Mouse (Mus musculus) olfactory bulb, adult 2 months (tissue): Measurements from ENCODE around the gene Dapk1. TPM values are rescaled to one million over a fixed set of nuclear protein-coding genes. Genes with fewer than 3 reads are reported as not detected.

Experiments used
- H3K27ac ChIP-seq: fragments of 200-500 bp; 2 replicates; pipeline ENCODE4 v1.5.1; 2012; ENCODE audit warnings: low read depth, low read length; ENCODE audit not compliant: insufficient read depth
- H3K4me1 ChIP-seq: fragments of 200-500 bp; 2 replicates; pipeline ENCODE4 v1.6.1; 2012; ENCODE audit warnings: low read length; ENCODE audit not compliant: control insufficient read depth, insufficient read depth
- H3K4me3 ChIP-seq: fragments of 200-500 bp; 2 replicates; pipeline ENCODE4 v1.5.1; 2012; ENCODE audit warnings: mild to moderate bottlenecking, low read depth, low read length, moderate library complexity; ENCODE audit not compliant: insufficient read depth
- CTCF ChIP-seq: fragments of 200-500 bp; IDR thresholded peaks from 2 replicates; pipeline ENCODE4 v1.5.1; 2012; ENCODE audit warnings: low read depth, mild to moderate bottlenecking, low read length, moderate library complexity; ENCODE audit not compliant: insufficient read depth
- POLR2A ChIP-seq: fragments of 200-500 bp; IDR thresholded peaks from 2 replicates; pipeline ENCODE4 v1.6.1; 2012; ENCODE audit warnings: mild to moderate bottlenecking, low read depth, low read length, moderate library complexity; ENCODE audit not compliant: insufficient read depth
- WGBS: fragments of 180-500 bp; shearing (Covaris S2); methylation state at CpG from one replicate; pipeline ENCODE4 v1.1.7; 2018; 5-methylcytosine and 5-hydroxymethylcytosine counted together
- polyA plus RNA-seq: library from polyadenylated mRNA; stranded (reverse); fragments of >200 nt; gene quantifications from 2 replicates; pipeline ENCODE4 v1.2.4, GENCODE M21; 2012; ENCODE audit warnings: low replicate concordance; ENCODE audit not compliant: missing spikeins, insufficient read depth, insufficient read length

The Dapk1 gene
- polyA plus RNA-seq, 1 experiment = not detected

- Histone ChIP-seq H3K4me1 (peaks cover 36% of the 10 kb centered on the region), H3K4me3 (no peak overlapping the region), H3K27ac (no peak overlapping the region)
- TF ChIP-seq POLR2A (no peak), CTCF (no peak)
- 96% methylated on average over 3 of the region's 3 CpGs for WGBS
Measured at GRCm38 (mm10) chr13:60691940-60692339, 90.2 kb downstream of the Dapk1 start.

- Histone ChIP-seq H3K4me3 (no peak overlapping the region), H3K27ac (peak overlapping the region; percentile 46), H3K4me1 (peaks cover 18% of the 10 kb centered on the region)
- TF ChIP-seq POLR2A = no peak
- no peak for TF ChIP-seq CTCF
- 51% methylated on average over 10 of the region's 10 CpGs for WGBS
Measured at GRCm38 (mm10) chr13:60695186-60695980, 93.6 kb downstream of the Dapk1 start.

- peaks cover 18% of the 10 kb centered on the region for H3K4me1 ChIP-seq
- TF ChIP-seq CTCF (no peak), POLR2A (no peak)
- no peak overlapping the region for H3K4me3 ChIP-seq
- peak overlapping the region; percentile 63 for H3K27ac ChIP-seq
- 53% methylated on average over 14 of the region's 14 CpGs for WGBS
Measured at GRCm38 (mm10) chr13:60696323-60696722, 94.6 kb downstream of the Dapk1 start.

GRCm38 (mm10) chr13:60696741-60697140 lies 95.0 kb downstream of the Dapk1 start:
- Histone ChIP-seq H3K4me3 (no peak overlapping the region), H3K4me1 (peaks cover 19% of the 10 kb centered on the region), H3K27ac (peak overlapping the region; percentile 63)
- WGBS = 19% methylated on average over 8 of the region's 8 CpGs
- TF ChIP-seq CTCF (no peak), POLR2A (no peak)

GRCm38 (mm10) chr13:60698021-60698420 lies 96.3 kb downstream of the Dapk1 start:
- Histone ChIP-seq H3K4me1 (peaks cover 19% of the 10 kb centered on the region), H3K27ac (no peak overlapping the region), H3K4me3 (no peak overlapping the region)
- TF ChIP-seq POLR2A = no peak
- TF ChIP-seq CTCF = no peak
- 100% methylated on average over 2 of the region's 2 CpGs for WGBS

GRCm38 (mm10) chr13:60701671-60702171 lies 100.0 kb downstream of the Dapk1 start:
- Histone ChIP-seq H3K4me1 (peaks cover 12% of the 10 kb centered on the region), H3K4me3 (no peak overlapping the region), H3K27ac (no peak overlapping the region)
- 65% methylated on average over 12 of the region's 12 CpGs for WGBS
- TF ChIP-seq CTCF (no peak), POLR2A (no peak)

GRCm38 (mm10) chr13:60707541-60708468 lies 106.1 kb downstream of the Dapk1 start:
- Histone ChIP-seq H3K27ac (peak overlapping the region; percentile 48), H3K4me3 (no peak overlapping the region), H3K4me1 (peaks cover 18% of the 10 kb centered on the region)
- 60% methylated on average over 16 of the region's 16 CpGs for WGBS
- no peak for TF ChIP-seq CTCF
- TF ChIP-seq POLR2A = no peak

- Histone ChIP-seq H3K4me1 (peaks cover 18% of the 10 kb centered on the region), H3K27ac (no peak overlapping the region), H3K4me3 (no peak overlapping the region)
- TF ChIP-seq POLR2A = no peak
- no peak for TF ChIP-seq CTCF
- 46% methylated on average over 6 of the region's 6 CpGs for WGBS
Measured at GRCm38 (mm10) chr13:60709136-60709535, 107.4 kb downstream of the Dapk1 start.
